Mouse (Mus musculus): ENCODE results near the gene Dact3.

Dact3 gene

GRCm38 (mm10) chr7:16916342-16917265, 41.5 kb downstream of the Dact3 start:
- DNase-seq (ENCODE audit: low spot score), result no peak

GRCm38 (mm10) chr7:16917447-16917846, 42.3 kb downstream of the Dact3 start:
- DNase-seq (ENCODE audit: low spot score), result no peak

- no peak for DNase-seq (ENCODE audit: low spot score)
These were observed 42.9 kb downstream of the Dact3 start for GRCm38 (mm10) chr7:16918014-16918413.

GRCm38 (mm10) chr7:16918670-16919069, 43.6 kb downstream of the Dact3 start:
- no peak for DNase-seq (ENCODE audit: low spot score)

- DNase-seq (ENCODE audit: low spot score), result no peak
These were observed 44.5 kb downstream of the Dact3 start for GRCm38 (mm10) chr7:16919395-16920149.

- no peak for DNase-seq (ENCODE audit: low spot score)
These were observed 45.0 kb downstream of the Dact3 start for GRCm38 (mm10) chr7:16920150-16920579.

GRCm38 (mm10) chr7:16920818-16921791, 46.0 kb downstream of the Dact3 start:
- no peak for DNase-seq (ENCODE audit: low spot score)

GRCm38 (mm10) chr7:16921881-16922335, 46.8 kb downstream of the Dact3 start:
- DNase-seq (ENCODE audit: low spot score), result no peak

- no peak for DNase-seq (ENCODE audit: low spot score)
These were observed 47.4 kb downstream of the Dact3 start for GRCm38 (mm10) chr7:16922360-16922973.

- no peak for DNase-seq (ENCODE audit: low spot score)
These were observed 48.3 kb downstream of the Dact3 start for GRCm38 (mm10) chr7:16923283-16924036.

GRCm38 (mm10) chr7:16924037-16924834, 49.1 kb downstream of the Dact3 start, which contains the start of gene Calm3:
TSS of gene Calm3 (minus strand) at chr7:16924114.
- DNase-seq (ENCODE audit: low spot score), result peak; percentile 99

- no peak for DNase-seq (ENCODE audit: low spot score)
These were observed 53.2 kb downstream of the Dact3 start for GRCm38 (mm10) chr7:16928341-16928740.

- peak; percentile 73 for DNase-seq (ENCODE audit: low spot score)
These were observed 55.7 kb downstream of the Dact3 start for GRCm38 (mm10) chr7:16930850-16931249.

GRCm38 (mm10) chr7:16931968-16932627, 57.0 kb downstream of the Dact3 start:
- DNase-seq (ENCODE audit: low spot score), result peak; percentile 85

GRCm38 (mm10) chr7:16932704-16933577, 57.8 kb downstream of the Dact3 start:
- DNase-seq (ENCODE audit: low spot score), result no peak
